Mouse (Mus musculus) urinary bladder, postnatal 14 days (tissue): ENCODE measurements around the gene Gsx1.
A peak's percentile ranks its signal among the peaks of the same experiment; 100 is the strongest.

Experiments
- DNase-seq: peaks from one replicate; pipeline ENCODE4 v3.0.0; 2021; ENCODE audit warnings: low spot score

Gene Gsx1

GRCm38 (mm10) chr5:147207852-147208251 is 19.4 kb downstream of the Gsx1 start:
- no peak for DNase-seq

GRCm38 (mm10) chr5:147208471-147208870 is 20.0 kb downstream of the Gsx1 start:
- DNase-seq: no peak

- peak; percentile 81 for DNase-seq
Measured at GRCm38 (mm10) chr5:147227354-147228112, 39.0 kb downstream of the Gsx1 start.

- DNase-seq: no peak
Measured at GRCm38 (mm10) chr5:147235406-147236309, 47.2 kb downstream of the Gsx1 start.
